Mouse (Mus musculus) ovary, postnatal 10 days (tissue): ENCODE measurements at regions not wholly inside any gene's neighbourhood (a gene's known extent, or its start where the extent isn't known, plus 50 kb on each side); places are given as distances from the start of the nearest gene placed in this dataset.

Source experiments
- DNase-seq: peaks from one replicate; pipeline ENCODE4 v3.0.0; 2022; ENCODE audit warnings: low spot score

- no peak for DNase-seq
Observed at GRCm38 (mm10) chr8:26886783-26887486, 90.2 kb upstream of the Zfp703 start.

GRCm38 (mm10) chr8:26887551-26887950, 89.6 kb upstream of the Zfp703 start:
- DNase-seq = no peak

- no peak for DNase-seq
Observed at GRCm38 (mm10) chr8:26888050-26888449, 89.1 kb upstream of the Zfp703 start.

GRCm38 (mm10) chr8:26891881-26892280, 85.2 kb upstream of the Zfp703 start:
- DNase-seq = no peak

- no peak for DNase-seq
Observed at GRCm38 (mm10) chr8:26892380-26892779, 84.7 kb upstream of the Zfp703 start.

- DNase-seq = no peak
Observed at GRCm38 (mm10) chr8:26895867-26896266, 81.3 kb upstream of the Zfp703 start.

GRCm38 (mm10) chr8:26903289-26903688, 73.8 kb upstream of the Zfp703 start:
- no peak for DNase-seq

- DNase-seq = no peak
Observed at GRCm38 (mm10) chr8:26906257-26906656, 70.9 kb upstream of the Zfp703 start.

- no peak for DNase-seq
Observed at GRCm38 (mm10) chr8:26907347-26908170, 69.6 kb upstream of the Zfp703 start.

GRCm38 (mm10) chr8:26910186-26910585, 66.9 kb upstream of the Zfp703 start:
- DNase-seq = no peak

GRCm38 (mm10) chr8:26913562-26914529, 63.3 kb upstream of the Zfp703 start:
- no peak for DNase-seq

GRCm38 (mm10) chr8:26915731-26916130, 61.4 kb upstream of the Zfp703 start:
- DNase-seq = no peak

GRCm38 (mm10) chr8:26921531-26922177, 55.5 kb upstream of the Zfp703 start:
- DNase-seq = no peak

- no peak for DNase-seq
Observed at GRCm38 (mm10) chr8:26922178-26922540, 55.0 kb upstream of the Zfp703 start.

- DNase-seq = no peak
Observed at GRCm38 (mm10) chr8:26923166-26923565, 54.0 kb upstream of the Zfp703 start.
